Mouse (Mus musculus): Measurements from ENCODE around the gene Antxr2.

GRCm38 (mm10) chr5:97907482-97907881, 123.4 kb downstream of the Antxr2 start:
- no peak for TF ChIP-seq CTCF (IDR thresholded peaks at IDR 0.05)
- TF ChIP-seq EP300 (IDR thresholded peaks at IDR 0.05) = no peak
